Mouse (Mus musculus): Measurements from ENCODE around the gene Slc26a10. TPM values are rescaled to one million over a fixed set of nuclear protein-coding genes. Genes with fewer than 3 reads are reported as not detected.

The Slc26a10 gene
- total RNA-seq, 2 experiments from 2014 or later = 21.9 to 25.4 TPM

GRCm38 (mm10) chr10:127210961-127211405 lies 30.5 kb upstream of the Slc26a10 start:
- DNase-seq (ENCODE audit: low spot score in 2 of 2) = no peak
- Histone ChIP-seq H3K27ac (peak overlapping the region; percentile 84), H3K4me3 (peak overlapping the region; percentile 99)
- no peak for TF ChIP-seq CTCF (conservative IDR thresholded peaks at IDR 0.05)

GRCm38 (mm10) chr10:127209928-127210570 lies 29.6 kb upstream of the Slc26a10 start:
- Histone ChIP-seq H3K4me3 (peak overlapping the region; percentile 99), H3K27ac (peak overlapping the region; percentile 84)
- DNase-seq (ENCODE audit: low spot score in 2 of 2) = no peak
- TF ChIP-seq CTCF (conservative IDR thresholded peaks at IDR 0.05) = no peak

- TF ChIP-seq CTCF (conservative IDR thresholded peaks at IDR 0.05) = no peak
- no peak for DNase-seq (ENCODE audit: low spot score in 2 of 2)
- H3K4me3 ChIP-seq = peak overlapping the region; percentile 99
- peak overlapping the region; percentile 84 for H3K27ac ChIP-seq
These were observed 28.5 kb upstream of the Slc26a10 start for GRCm38 (mm10) chr10:127208921-127209320.

GRCm38 (mm10) chr10:127205373-127205772 lies 24.9 kb upstream of the Slc26a10 start:
- Histone ChIP-seq H3K4me3 (no peak overlapping the region), H3K27ac (no peak overlapping the region)
- no peak for DNase-seq (ENCODE audit: low spot score in 2 of 2)
- TF ChIP-seq CTCF (conservative IDR thresholded peaks at IDR 0.05) = no peak

- no peak for TF ChIP-seq CTCF (conservative IDR thresholded peaks at IDR 0.05)
- no peak for DNase-seq (ENCODE audit: low spot score in 2 of 2)
- Histone ChIP-seq H3K27ac (no peak overlapping the region), H3K4me3 (no peak overlapping the region)
These were observed 24.1 kb upstream of the Slc26a10 start for GRCm38 (mm10) chr10:127204589-127204988.

GRCm38 (mm10) chr10:127203106-127203505 lies 22.7 kb upstream of the Slc26a10 start:
- Histone ChIP-seq H3K4me3 (no peak overlapping the region), H3K27ac (no peak overlapping the region)
- no peak for DNase-seq (ENCODE audit: low spot score in 2 of 2)
- no peak for TF ChIP-seq CTCF (conservative IDR thresholded peaks at IDR 0.05)

- no peak overlapping the region for H3K4me3 ChIP-seq
- no peak for DNase-seq (ENCODE audit: low spot score in 2 of 2)
- peak; percentile 60 for TF ChIP-seq CTCF (conservative IDR thresholded peaks at IDR 0.05)
- H3K27ac ChIP-seq = peak overlapping the region; percentile 92; the same call in 1 of the 2 replicates
These were observed 19.8 kb upstream of the Slc26a10 start for GRCm38 (mm10) chr10:127200279-127200678.

GRCm38 (mm10) chr10:127199474-127199873 lies 19.0 kb upstream of the Slc26a10 start:
- TF ChIP-seq CTCF (conservative IDR thresholded peaks at IDR 0.05) = no peak
- no peak for DNase-seq (ENCODE audit: low spot score in 2 of 2)
- no peak overlapping the region for H3K4me3 ChIP-seq
- H3K27ac ChIP-seq = peak overlapping the region; percentile 92; the same call in 1 of the 2 replicates

- no peak for DNase-seq (ENCODE audit: low spot score in 2 of 2)
- TF ChIP-seq CTCF (conservative IDR thresholded peaks at IDR 0.05) = no peak
- H3K27ac ChIP-seq = peak overlapping the region; percentile 92; the same call in 1 of the 2 replicates
- no peak overlapping the region for H3K4me3 ChIP-seq
These were observed 18.6 kb upstream of the Slc26a10 start for GRCm38 (mm10) chr10:127199068-127199467.

- H3K27ac ChIP-seq = peak overlapping the region; percentile 92
- no peak for DNase-seq (ENCODE audit: low spot score in 2 of 2)
- H3K4me3 ChIP-seq = no peak overlapping the region
- TF ChIP-seq CTCF (conservative IDR thresholded peaks at IDR 0.05) = no peak
These were observed 18.0 kb upstream of the Slc26a10 start for GRCm38 (mm10) chr10:127198492-127198891.

- peak overlapping the region; percentile 92 for H3K27ac ChIP-seq
- no peak overlapping the region for H3K4me3 ChIP-seq
- no peak for TF ChIP-seq CTCF (conservative IDR thresholded peaks at IDR 0.05)
- DNase-seq (ENCODE audit: low spot score in 2 of 2) = peak in 1 of 2 experiments; percentile 73
These were observed 17.2 kb upstream of the Slc26a10 start for GRCm38 (mm10) chr10:127197505-127198110.

- no peak overlapping the region for H3K4me3 ChIP-seq
- H3K27ac ChIP-seq = peak overlapping the region; percentile 92
- TF ChIP-seq CTCF (conservative IDR thresholded peaks at IDR 0.05) = no peak
- no peak for DNase-seq (ENCODE audit: low spot score in 2 of 2)
These were observed 16.7 kb upstream of the Slc26a10 start for GRCm38 (mm10) chr10:127197104-127197503.

GRCm38 (mm10) chr10:127196392-127196791 lies 15.9 kb upstream of the Slc26a10 start:
- no peak for TF ChIP-seq CTCF (conservative IDR thresholded peaks at IDR 0.05)
- DNase-seq (ENCODE audit: low spot score in 2 of 2) = peak in 1 of 2 experiments; percentile 77
- peak overlapping the region; percentile 92 for H3K27ac ChIP-seq
- H3K4me3 ChIP-seq = peak overlapping the region; percentile 74

Data from layer of hippocampus, adult 2 months (tissue).